Mouse (Mus musculus) brain, adult 2 months (tissue): ENCODE data around the gene Cdk18.

ENCODE experiments used
- DNase-seq: peaks from one replicate; pipeline ENCODE4 v3.0.0; 2011; ENCODE audit warnings: low read depth, low spot score

Gene Cdk18

DNA sequence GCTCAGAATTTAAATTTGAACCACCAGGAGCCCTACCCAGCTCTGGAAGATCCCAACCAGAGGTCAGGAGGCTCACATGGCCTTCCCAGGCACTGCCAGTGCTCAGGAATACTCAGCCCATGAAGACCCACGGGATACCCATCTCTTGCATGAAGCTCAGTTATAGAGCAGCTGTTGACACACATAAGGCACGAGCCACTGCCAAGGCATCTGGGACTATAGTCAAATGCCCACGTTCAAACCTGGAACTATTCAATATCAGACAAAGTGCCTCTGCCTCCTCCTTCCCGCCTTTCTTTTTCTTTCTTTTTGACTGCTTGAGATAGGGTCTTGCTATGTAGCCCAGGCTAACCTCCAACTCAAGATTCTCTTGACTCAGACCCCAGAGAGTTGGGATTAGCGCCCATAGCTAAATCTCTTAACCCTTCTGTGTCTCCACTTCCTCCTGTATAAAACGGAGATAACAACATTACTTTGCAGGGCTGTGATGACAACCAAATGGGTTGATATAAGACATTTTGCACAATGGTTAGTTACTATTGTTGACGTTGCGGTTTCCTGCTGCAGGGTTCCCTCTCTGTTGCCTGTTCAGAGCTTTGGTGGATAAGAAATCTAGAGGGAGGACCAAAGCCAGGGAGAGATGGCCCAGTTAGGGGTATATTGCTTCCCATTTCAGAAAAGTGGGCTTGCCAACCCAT is 73.9 kb downstream of the Cdk18 start:
- DNase-seq = peak; percentile 70

DNA sequence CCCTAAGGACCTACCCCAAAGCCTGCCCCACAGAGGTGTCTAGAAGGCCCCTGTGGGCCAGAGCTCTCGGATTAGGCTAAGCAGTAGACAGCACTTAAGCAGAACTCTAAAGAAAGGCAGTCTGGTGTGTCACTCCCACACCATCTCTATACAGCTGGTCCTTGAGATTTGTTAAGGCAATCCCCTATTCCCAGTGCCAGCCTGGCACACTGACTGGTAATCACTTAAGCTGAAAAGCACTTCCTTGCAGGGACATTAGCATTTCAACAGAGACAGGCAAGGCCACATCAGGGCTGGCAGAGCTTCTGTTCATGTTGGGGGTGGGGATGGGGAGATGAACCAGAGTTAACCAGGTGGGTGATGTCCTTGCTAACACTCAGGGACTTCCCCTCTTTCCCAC is 74.5 kb downstream of the Cdk18 start:
- peak; percentile 81 for DNase-seq

DNA sequence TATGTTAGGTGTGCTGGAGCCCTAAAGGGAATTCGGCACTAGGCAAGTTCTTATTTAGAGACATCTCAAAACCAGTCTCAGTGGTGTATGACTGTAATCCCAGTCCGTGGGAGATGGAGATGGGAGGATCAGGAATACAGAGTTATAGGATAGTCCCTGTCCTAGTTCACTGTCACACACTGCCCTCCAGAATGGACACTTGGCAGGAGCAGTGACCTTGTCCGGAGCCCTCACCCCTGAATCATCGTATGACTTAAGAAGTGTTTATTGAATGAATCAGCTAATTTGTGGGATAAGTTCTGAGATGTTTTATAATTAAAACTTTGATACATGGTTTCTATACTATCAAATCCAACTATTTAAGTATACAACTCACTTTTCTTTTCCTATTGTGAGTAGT is 76.4 kb downstream of the Cdk18 start:
- DNase-seq = no peak
